Mouse (Mus musculus) bone marrow, adult 2 months (tissue): Measurements from ENCODE around the gene Cadps. TPM values are rescaled to one million over a fixed set of nuclear protein-coding genes. Genes with fewer than 3 reads are reported as not detected.
"Not testable (repeated sequence)": the region's sequence is repeated elsewhere in the genome, so short reads cannot be mapped to it uniquely, and the experiment has no call there.

ENCODE experiments used
- H3K27ac ChIP-seq: fragments of 200-500 bp; 2 replicates; pipeline ENCODE4 v1.5.1; 2012; ENCODE audit warnings: low read depth, mild to moderate bottlenecking, control low read depth, inconsistent platforms, low read length; ENCODE audit not compliant: control insufficient read depth, poor library complexity, insufficient read depth
- H3K4me1 ChIP-seq: fragments of 200-500 bp; 2 replicates; pipeline ENCODE4 v1.6.1; 2011; ENCODE audit warnings: low read length; ENCODE audit not compliant: control insufficient read depth, insufficient read depth
- H3K4me3 ChIP-seq: fragments of 200-500 bp; replicated peaks from 2 replicates; pipeline ENCODE3; 2011; ENCODE audit warnings: mild to moderate bottlenecking, low read depth, low read length, control low read depth; ENCODE audit not compliant: control insufficient read depth
- CTCF ChIP-seq: fragments of 200-500 bp; IDR thresholded peaks from 2 replicates; pipeline ENCODE4 v1.5.1; 2011; ENCODE audit warnings: low read length, control low read depth; ENCODE audit not compliant: control insufficient read depth, insufficient read depth
- POLR2A ChIP-seq: fragments of 200-500 bp; IDR thresholded peaks from 2 replicates; pipeline ENCODE4 v1.6.1; 2011; ENCODE audit warnings: low read depth, mild to moderate bottlenecking, control low read depth, low read length, borderline replicate concordance; ENCODE audit not compliant: control insufficient read depth
- WGBS: fragments of 180-500 bp; shearing (Covaris S2); methylation state at CpG from one replicate; pipeline ENCODE4 v1.1.7; 2018; 5-methylcytosine and 5-hydroxymethylcytosine counted together
- polyA plus RNA-seq: library from polyadenylated mRNA; stranded (reverse); fragments of >200 nt; gene quantifications from 2 replicates; pipeline ENCODE4 v1.2.4, GENCODE M21; 2011; ENCODE audit warnings: low replicate concordance; ENCODE audit not compliant: missing spikeins, insufficient read depth, insufficient read length

The Cadps gene
- polyA plus RNA-seq, 1 experiment, result not detected

- H3K27ac ChIP-seq, result no peak overlapping the region
- 70% methylated on average over 5 of the region's 5 CpGs for WGBS
- H3K4me3 ChIP-seq, result no peak overlapping the region
- H3K4me1 ChIP-seq, result no peaks in the 10 kb centered on the region
- TF ChIP-seq CTCF (no peak), POLR2A (no peak)
These were observed 230.3 kb downstream of the Cadps start for GRCm38 (mm10) chr14:12592472-12593075.

GRCm38 (mm10) chr14:12591829-12592228 lies 231.1 kb downstream of the Cadps start:
- H3K4me1 ChIP-seq, result no peaks in the 10 kb centered on the region
- no peak overlapping the region for H3K4me3 ChIP-seq
- TF ChIP-seq CTCF (no peak), POLR2A (no peak)
- no peak overlapping the region for H3K27ac ChIP-seq

- Histone ChIP-seq H3K4me1 (no peaks in the 10 kb centered on the region), H3K27ac (no peak overlapping the region), H3K4me3 (no peak overlapping the region)
- no peak for TF ChIP-seq CTCF
- TF ChIP-seq POLR2A, result no peak
- 77% methylated on average over 5 of the region's 5 CpGs for WGBS
These were observed 239.3 kb downstream of the Cadps start for GRCm38 (mm10) chr14:12583536-12583935.

GRCm38 (mm10) chr14:12581657-12582056 lies 241.2 kb downstream of the Cadps start:
- WGBS, result 73% methylated on average over 5 of the region's 5 CpGs
- TF ChIP-seq CTCF, result no peak
- TF ChIP-seq POLR2A, result no peak
- H3K4me3 ChIP-seq, result no peak overlapping the region
- no peak overlapping the region for H3K27ac ChIP-seq
- H3K4me1 ChIP-seq, result no peaks in the 10 kb centered on the region; the same call in 1 of the 2 replicates

- TF ChIP-seq CTCF (no peak), POLR2A (no peak)
- WGBS, result 64% methylated on average over 7 of the region's 7 CpGs
- Histone ChIP-seq H3K4me3 (no peak overlapping the region), H3K27ac (no peak overlapping the region), H3K4me1 (no peaks in the 10 kb centered on the region; the same call in 1 of the 2 replicates)
These were observed 242.1 kb downstream of the Cadps start for GRCm38 (mm10) chr14:12580786-12581185.

- H3K27ac ChIP-seq, result no peak overlapping the region
- WGBS, result 36% methylated on average over 1 of the region's 1 CpGs
- no peaks in the 10 kb centered on the region; the same call in 1 of the 2 replicates for H3K4me1 ChIP-seq
- TF ChIP-seq POLR2A (no peak), CTCF (no peak)
- H3K4me3 ChIP-seq, result no peak overlapping the region
These were observed 244.7 kb downstream of the Cadps start for GRCm38 (mm10) chr14:12578156-12578555.

GRCm38 (mm10) chr14:12577475-12578140 lies 245.3 kb downstream of the Cadps start:
- H3K4me3 ChIP-seq, result no peak overlapping the region
- H3K27ac ChIP-seq, result no peak overlapping the region
- TF ChIP-seq CTCF (no peak), POLR2A (no peak)
- no peaks in the 10 kb centered on the region; the same call in 1 of the 2 replicates for H3K4me1 ChIP-seq
- 23% methylated on average over 2 of the region's 2 CpGs for WGBS

GRCm38 (mm10) chr14:12575105-12575504 lies 247.8 kb downstream of the Cadps start:
- Histone ChIP-seq H3K27ac (no peak overlapping the region), H3K4me1 (no peaks in the 10 kb centered on the region; the same call in 1 of the 2 replicates), H3K4me3 (no peak overlapping the region)
- TF ChIP-seq CTCF, result no peak
- TF ChIP-seq POLR2A, result no peak
- WGBS, result 20% methylated on average over 3 of the region's 3 CpGs

- 76% methylated on average over 4 of the region's 4 CpGs for WGBS
- TF ChIP-seq CTCF (no peak), POLR2A (no peak)
- Histone ChIP-seq H3K4me1 (no peaks in the 10 kb centered on the region; the same call in 1 of the 2 replicates), H3K4me3 (no peak overlapping the region), H3K27ac (no peak overlapping the region)
These were observed 248.5 kb downstream of the Cadps start for GRCm38 (mm10) chr14:12574336-12574735.

- H3K27ac ChIP-seq, H3K4me3 ChIP-seq, H3K4me1 ChIP-seq: not testable (repeated sequence)
These were observed 261.1 kb downstream of the Cadps start for GRCm38 (mm10) chr14:12561730-12562129.
